In genomic region chr3:153509643-153510042, GRCm38 (mm10) we compare ENCODE assay signal across 30 mouse cellular contexts.
A peak's percentile ranks its signal among the peaks of the same experiment; 100 is the strongest.
DNase-seq lines count a peak whose midpoint lies in the region; ATAC-seq lines count a peak whose summit lies in the region.
"Had no signal": no experiment of that assay in that cellular context is flagged by ENCODE, and none has a peak within 500 bp of the region (broad histone marks: within the 10 kb centered on the region; RNA-seq: fewer than 3 reads in every experiment).

No protein-coding gene starts in this region.

- WGBS in neural tube, embryonic 13.5 days: 37% methylated on average over 4 of the region's 4 CpGs
- WGBS in midbrain, embryonic 15.5 days: 53% methylated on average over 4 of the region's 4 CpGs

- no peaks in the 10 kb centered on the region for H3K27me3 ChIP-seq in neural tube, embryonic 13.5 days
- H3K27me3 ChIP-seq in midbrain, embryonic 15.5 days (replicated peaks): no peaks in the 10 kb centered on the region
- H3K27me3 ChIP-seq: CH12.LX; embryonic facial prominence, embryonic 13.5 days; heart, embryonic 12.5 days; hindbrain, embryonic 15.5 days; limb, embryonic 12.5 days; stomach, embryonic 15.5 days had no signal

- no peak overlapping the region for H3K9ac ChIP-seq in neural tube, embryonic 13.5 days
- H3K9ac ChIP-seq in midbrain, embryonic 15.5 days: no peak overlapping the region
- H3K9ac ChIP-seq: embryonic facial prominence, embryonic 13.5 days; heart, embryonic 12.5 days; hindbrain, embryonic 15.5 days; limb, embryonic 12.5 days; liver, postnatal 0 days; stomach, embryonic 15.5 days had no signal

- H3K4me1 ChIP-seq in neural tube, embryonic 13.5 days (replicated peaks): peaks cover 30% of the 10 kb centered on the region
- peaks cover 29% of the 10 kb centered on the region for H3K4me1 ChIP-seq in midbrain, embryonic 15.5 days
- H3K4me1 ChIP-seq: stomach, embryonic 15.5 days had no signal

- peak; percentile 59 for DNase-seq in heart, adult 11 months
- DNase-seq in heart, adult 9 months (ENCODE audit: low spot score in 2 of 2): no peak
- no peak for DNase-seq in neural tube, embryonic 10.5 days (ENCODE audit: extremely low spot score, low spot score)
- no peak for DNase-seq in thymus, postnatal 10 days (ENCODE audit: low spot score in 2 of 2)
- no peak for DNase-seq in spleen, adult 12 weeks (ENCODE audit: low spot score)
- DNase-seq: adrenal gland, postnatal 14 days; B cell, adult 2 months; cerebellum, adult 8-10 months; cerebellum, postnatal 36 days; embryo, embryonic 11 days; gastrocnemius, postnatal 10 days; heart, postnatal 10 days; kidney, postnatal 25 days; liver, postnatal 0 days; thymus, postnatal 36 days had no signal

- no peak overlapping the region for H3K4me3 ChIP-seq in neural tube, embryonic 13.5 days
- H3K4me3 ChIP-seq in midbrain, embryonic 15.5 days: no peak overlapping the region
- H3K4me3 ChIP-seq: embryonic facial prominence, embryonic 13.5 days; erythroblast, embryonic 14.5 days; heart, embryonic 12.5 days; hindbrain, embryonic 15.5 days; layer of hippocampus, adult 2 months; limb, embryonic 12.5 days; stomach, embryonic 15.5 days had no signal

- no peaks in the 10 kb centered on the region for H3K36me3 ChIP-seq in neural tube, embryonic 13.5 days
- no peaks in the 10 kb centered on the region for H3K36me3 ChIP-seq in midbrain, embryonic 15.5 days (replicated peaks)
- H3K36me3 ChIP-seq: heart, embryonic 12.5 days; hindbrain, embryonic 15.5 days; limb, embryonic 12.5 days; stomach, embryonic 15.5 days had no signal

- ATAC-seq in neural tube, embryonic 13.5 days (ENCODE audit: low read depth): 0 out of 2 replicates have a peak, but pooled peaks have one; percentile 44
- ATAC-seq in midbrain, embryonic 15.5 days (replicated peaks): peak; percentile 44
- ATAC-seq: activated CD4-positive, CD25-positive, alpha-beta regulatory T cell, adult 4 months; intestine, embryonic 16.5 days; liver, postnatal 0 days; lung, postnatal 0 days had no signal

- no peak overlapping the region for H3K27ac ChIP-seq in neural tube, embryonic 13.5 days (replicated peaks)
- H3K27ac ChIP-seq in midbrain, embryonic 15.5 days: peak overlapping the region; percentile 62
- H3K27ac ChIP-seq: embryonic facial prominence, embryonic 13.5 days; hindbrain, embryonic 15.5 days; layer of hippocampus, adult 2 months; limb, embryonic 12.5 days; stomach, embryonic 15.5 days had no signal

- no peaks in the 10 kb centered on the region for H3K9me3 ChIP-seq in neural tube, embryonic 13.5 days
- no peaks in the 10 kb centered on the region for H3K9me3 ChIP-seq in midbrain, embryonic 15.5 days
- H3K9me3 ChIP-seq: embryonic facial prominence, embryonic 13.5 days; G1E; heart, embryonic 12.5 days; hindbrain, embryonic 15.5 days; limb, embryonic 12.5 days; stomach, embryonic 15.5 days had no signal

- no peak overlapping the region for H3K4me2 ChIP-seq in neural tube, embryonic 13.5 days
- H3K4me2 ChIP-seq in midbrain, embryonic 15.5 days: no peak overlapping the region
- H3K4me2 ChIP-seq: embryonic facial prominence, embryonic 13.5 days; heart, embryonic 12.5 days; hindbrain, embryonic 15.5 days; limb, embryonic 12.5 days; liver, embryonic 11.5 days; stomach, embryonic 15.5 days had no signal
